Mouse (Mus musculus): Measurements from ENCODE around the gene Fbxw22.
"Not testable (repeated sequence)": the region's sequence is repeated elsewhere in the genome, so short reads cannot be mapped to it uniquely, and the experiment has no call there.

Fbxw22 gene

DNA sequence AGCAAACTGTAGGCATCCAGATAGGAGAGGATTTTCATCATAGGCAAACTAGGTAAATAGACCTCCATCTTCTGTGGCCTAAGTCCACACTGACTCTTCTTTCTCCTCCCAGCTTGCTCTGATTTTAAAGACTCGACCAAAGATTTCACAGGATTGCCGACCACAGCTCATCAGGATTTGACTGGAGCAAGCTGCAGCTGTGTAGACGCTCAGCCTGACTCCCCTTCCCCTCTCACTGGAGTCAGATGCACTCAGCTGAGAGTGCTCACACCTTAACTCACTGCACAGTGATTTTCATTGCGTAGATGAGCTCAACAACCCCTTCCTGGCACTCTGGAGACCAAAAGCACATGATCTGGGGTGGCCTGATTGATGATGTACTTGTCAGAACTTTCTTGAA lies at the start of gene Fbxw22:
TSS of gene Fbxw22 (minus strand) at position 101 of the 400 bp plus-strand sequence.
- in situ Hi-C loops (cut with MboI, MseI), result not testable (repeated sequence)

DNA sequence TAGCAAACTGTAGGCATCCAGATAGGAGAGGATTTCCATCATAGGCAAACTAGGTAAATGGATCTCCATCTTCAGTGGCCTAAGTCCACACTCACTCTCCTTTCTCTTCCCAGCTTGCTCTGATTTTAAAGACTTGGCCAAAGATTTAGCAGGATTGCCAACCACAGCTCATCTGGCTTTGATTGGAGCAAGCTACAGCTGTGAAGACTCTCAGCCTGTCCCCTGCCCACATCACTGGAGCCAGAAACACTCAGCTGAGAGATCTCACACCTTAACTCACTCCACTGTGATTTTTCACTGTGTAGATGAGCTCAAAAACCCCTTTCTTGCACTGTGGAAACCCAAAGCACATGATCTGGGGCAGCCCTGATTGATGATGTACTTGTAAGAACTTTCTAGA lies 44.9 kb upstream of the Fbxw22 start, which contains the start of gene Fbxw16:
TSS of gene Fbxw16 (minus strand) at position 101 of the 400 bp plus-strand sequence.
- in situ Hi-C loops (cut with MboI, MseI), result no loop called here

DNA sequence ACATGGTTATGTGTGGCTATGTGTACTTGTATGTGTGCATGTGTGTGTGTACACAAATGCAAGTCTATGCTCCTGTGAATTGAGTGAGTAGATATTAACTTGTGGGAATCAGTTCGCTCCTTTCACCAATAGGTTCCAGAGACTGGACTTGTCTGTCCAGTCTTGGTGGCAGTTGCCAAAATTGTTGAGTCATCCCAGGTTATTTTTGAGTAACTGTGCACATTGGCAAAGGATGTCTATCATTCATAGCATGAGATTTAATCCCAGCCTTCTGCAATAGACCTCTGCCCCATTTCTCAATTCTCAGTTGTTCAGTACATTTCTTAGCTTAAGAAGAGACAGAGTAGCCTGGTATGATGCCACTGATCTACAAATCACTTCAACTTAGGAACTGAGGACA lies 28.9 kb upstream of the Fbxw22 start:
- in situ Hi-C loops (cut with MboI, MseI), result no loop called here

- in situ Hi-C loops (cut with MboI, MseI), result not testable (repeated sequence)
Observed at GRCm38 (mm10) chr9:109339559-109339958, 64.5 kb downstream of the Fbxw22 start, which contains the start of gene Fbxw28. Gene Fbxw28 (minus strand): TSS chr9:109339659.
